Mouse (Mus musculus): ENCODE results near the gene Papss1. TPM values are rescaled to one million over a fixed set of nuclear protein-coding genes. Genes with fewer than 3 reads are reported as not detected.

The Papss1 gene
- total RNA-seq, 2 experiments from 2014 or later, result 19.8 to 22.7 TPM

- DNase-seq, result no peak
Observed at GRCm38 (mm10) chr3:131634091-131634490, 69.5 kb downstream of the Papss1 start.

- no peak for DNase-seq
Observed at GRCm38 (mm10) chr3:131636126-131636525, 71.6 kb downstream of the Papss1 start.

- DNase-seq, result no peak
Observed at GRCm38 (mm10) chr3:131637008-131637407, 72.4 kb downstream of the Papss1 start.

- no peak for DNase-seq
Observed at GRCm38 (mm10) chr3:131637664-131638063, 73.1 kb downstream of the Papss1 start.

GRCm38 (mm10) chr3:131638216-131638615 lies 73.6 kb downstream of the Papss1 start:
- DNase-seq, result peak; percentile 34

- no peak for DNase-seq
Observed at GRCm38 (mm10) chr3:131642681-131643292, 78.2 kb downstream of the Papss1 start.

- DNase-seq, result no peak
Observed at GRCm38 (mm10) chr3:131645203-131645602, 80.6 kb downstream of the Papss1 start.

GRCm38 (mm10) chr3:131654366-131654765 lies 89.8 kb downstream of the Papss1 start:
- no peak for DNase-seq

- no peak for DNase-seq
Observed at GRCm38 (mm10) chr3:131656032-131656431, 91.5 kb downstream of the Papss1 start.

GRCm38 (mm10) chr3:131660126-131660525 lies 95.6 kb downstream of the Papss1 start:
- no peak for DNase-seq

GRCm38 (mm10) chr3:131660629-131661028 lies 96.1 kb downstream of the Papss1 start:
- DNase-seq, result no peak

- DNase-seq, result no peak
Observed at GRCm38 (mm10) chr3:131662589-131663148, 98.1 kb downstream of the Papss1 start.

- no peak for DNase-seq
Observed at GRCm38 (mm10) chr3:131669910-131670309, 105.3 kb downstream of the Papss1 start.

GRCm38 (mm10) chr3:131686106-131686505 lies 121.5 kb downstream of the Papss1 start:
- no peak for DNase-seq

- DNase-seq, result no peak
Observed at GRCm38 (mm10) chr3:131689949-131690348, 125.4 kb downstream of the Papss1 start.

GRCm38 (mm10) chr3:131690543-131690942 lies 126.0 kb downstream of the Papss1 start:
- no peak for DNase-seq

GRCm38 (mm10) chr3:131691202-131691601 lies 126.6 kb downstream of the Papss1 start:
- DNase-seq, result no peak

Other genes starting within 250 kb of the Papss1 start
- 10 to 100 TPM in 1 of 2 experiments, 1 to 10 TPM in 1; 3.3 to 25.5 TPM for gene Sgms2, start 73.4 kb upstream of the Papss1 start, total RNA-seq (2021)